Mouse (Mus musculus) liver, adult (tissue): ENCODE measurements around the gene Prkcz.

Source experiments
- GATA4 ChIP-seq: IDR thresholded peaks from 2 replicates; pipeline ENCODE4 v1.6.1; 2014; ENCODE audit warnings: mild to moderate bottlenecking, low read length; ENCODE audit not compliant: insufficient replicate concordance

The Prkcz gene

GRCm38 (mm10) chr4:155250361-155251117 is 110.6 kb downstream of the Prkcz start:
- no peak for TF ChIP-seq GATA4

GRCm38 (mm10) chr4:155249648-155250351 is 111.4 kb downstream of the Prkcz start, which contains the start of gene Faap20:
Gene Faap20 (plus strand): TSS chr4:155249802.
- no peak for TF ChIP-seq GATA4

- TF ChIP-seq GATA4 = no peak
Observed at GRCm38 (mm10) chr4:155249257-155249647, 111.9 kb downstream of the Prkcz start.

- TF ChIP-seq GATA4 = no peak
Observed at GRCm38 (mm10) chr4:155246691-155247105, 114.5 kb downstream of the Prkcz start.

- TF ChIP-seq GATA4 = no peak
Observed at GRCm38 (mm10) chr4:155245770-155246492, 115.2 kb downstream of the Prkcz start.

- no peak for TF ChIP-seq GATA4
Observed at GRCm38 (mm10) chr4:155243233-155243632, 117.9 kb downstream of the Prkcz start.

GRCm38 (mm10) chr4:155242292-155242691 is 118.9 kb downstream of the Prkcz start:
- no peak for TF ChIP-seq GATA4

GRCm38 (mm10) chr4:155241789-155242188 is 119.4 kb downstream of the Prkcz start:
- TF ChIP-seq GATA4 = no peak

GRCm38 (mm10) chr4:155239494-155239893 is 121.7 kb downstream of the Prkcz start:
- TF ChIP-seq GATA4 = no peak

- TF ChIP-seq GATA4 = no peak
Observed at GRCm38 (mm10) chr4:155238276-155238675, 122.9 kb downstream of the Prkcz start.

GRCm38 (mm10) chr4:155236737-155237385 is 124.3 kb downstream of the Prkcz start:
- no peak for TF ChIP-seq GATA4

GRCm38 (mm10) chr4:155235311-155236119 is 125.6 kb downstream of the Prkcz start:
- no peak for TF ChIP-seq GATA4

- peak; percentile 21; the same call in 1 of the 2 replicates for TF ChIP-seq GATA4
Observed at GRCm38 (mm10) chr4:155234371-155235310, 126.5 kb downstream of the Prkcz start.
